Mouse (Mus musculus) heart, postnatal 0 days (tissue): ENCODE results near the gene Gm20431. TPM values are rescaled to one million over a fixed set of nuclear protein-coding genes. Genes with fewer than 3 reads are reported as not detected.

ENCODE experiments used
- ATAC-seq: fragments of 200-750 bp; cut with Nextera tagmentation; 2 replicates; pipeline ENCODE4 v1.8.0; 2017; ENCODE audit warnings: low read depth, moderate number of reproducible peaks, moderate library complexity; ENCODE audit not compliant: insufficient read depth
- DNase-seq: peaks from one replicate; pipeline ENCODE4 v3.0.0-alpha.2; 2016; ENCODE audit warnings: low spot score
- H3K27ac ChIP-seq: fragments of 300-500 bp; sonication (generic); 2 replicates; pipeline ENCODE4 v1.5.1; 2014; ENCODE audit warnings: low read depth, mild to moderate bottlenecking
- H3K27me3 ChIP-seq: fragments of 300-500 bp; sonication (generic); 2 replicates; pipeline ENCODE4 v1.6.1; 2014; ENCODE audit warnings: low read length, mixed read lengths; ENCODE audit not compliant: control insufficient read depth, insufficient read depth
- H3K36me3 ChIP-seq: fragments of 300-500 bp; sonication (generic); replicated peaks from 2 replicates; pipeline ENCODE4 v1.6.1; 2014; ENCODE audit warnings: low read length, mixed read lengths; ENCODE audit not compliant: control insufficient read depth, insufficient read depth
- H3K4me1 ChIP-seq: fragments of 300-500 bp; sonication (generic); 2 replicates; pipeline ENCODE4 v1.6.1; 2014; ENCODE audit warnings: antibody characterized with exemption; ENCODE audit not compliant: control insufficient read depth, insufficient read depth
- H3K4me2 ChIP-seq: fragments of 300-500 bp; sonication (generic); 2 replicates; pipeline ENCODE4 v1.6.1; 2014; ENCODE audit warnings: low read depth, mild to moderate bottlenecking, low read length, moderate library complexity
- H3K4me3 ChIP-seq: fragments of 300-500 bp; sonication (generic); 2 replicates; pipeline ENCODE4 v1.5.1; 2014; ENCODE audit warnings: low read depth, low read length
- H3K9ac ChIP-seq: fragments of 300-500 bp; sonication (generic); replicated peaks from 2 replicates; pipeline ENCODE4 v1.6.1; 2014; ENCODE audit warnings: low read depth, low read length, mixed read lengths
- H3K9me3 ChIP-seq: fragments of 300-500 bp; sonication (generic); replicated peaks from 2 replicates; pipeline ENCODE4 v1.6.1; 2016; ENCODE audit warnings: low read length; ENCODE audit not compliant: control insufficient read depth
- CTCF ChIP-seq: IDR thresholded peaks from 2 replicates; pipeline ENCODE4 v1.5.1; 2016; ENCODE audit warnings: antibody characterized with exemption, control low read depth, low read depth
- EP300 ChIP-seq: IDR thresholded peaks from 2 replicates; pipeline ENCODE4 v1.6.1; 2016; ENCODE audit warnings: antibody characterized with exemption, low read depth
- WGBS: fragments of 180-500 bp; shearing (Covaris S2); extraction: QIAGEN DNeasy Blood & Tissue Kit; methylation state at CpG from one replicate; pipeline ENCODE4 v1.1.7; 2014; 5-methylcytosine and 5-hydroxymethylcytosine counted together
- polyA plus RNA-seq: library from polyadenylated mRNA; unstranded; fragments of >200 nt; fragmentation: Nextera tagmentation; extraction: Ambion mirVana; gene quantifications from 2 replicates; pipeline ENCODE4 v1.2.1, GENCODE M21; 2015
- total RNA-seq: library from RNA; depleted of rRNA; stranded (reverse); fragments of >200 nt; gene quantifications from 2 replicates; pipeline ENCODE4 v1.2.3, GENCODE M21; 2014; ENCODE audit warnings: low replicate concordance

Gm20431 gene
- total and polyA plus RNA-seq, 2 experiments from 2014 or later, result 5.1 to 5.8 TPM

- 54% methylated on average over 9 of the region's 9 CpGs for WGBS
- peaks cover 5% of the 10 kb centered on the region; the same call in 1 of the 2 replicates for H3K4me1 ChIP-seq
- H3K4me3 ChIP-seq, result no peak overlapping the region
- no peak overlapping the region for H3K9ac ChIP-seq
- no peak overlapping the region for H3K27ac ChIP-seq
- H3K36me3 ChIP-seq, result no peaks in the 10 kb centered on the region
- no peak for TF ChIP-seq EP300
- TF ChIP-seq CTCF, result no peak
- no peaks in the 10 kb centered on the region for H3K9me3 ChIP-seq
- H3K27me3 ChIP-seq, result no peaks in the 10 kb centered on the region
- DNase-seq (no peak), ATAC-seq (peak; percentile 24; the same call in 1 of the 2 replicates)
- no peak overlapping the region for H3K4me2 ChIP-seq
Observed at GRCm38 (mm10) chr2:167574814-167575213, 86.5 kb downstream of the Gm20431 start.

GRCm38 (mm10) chr2:167571442-167572220 is 89.7 kb downstream of the Gm20431 start:
- H3K9ac ChIP-seq, result no peak overlapping the region
- no peak for TF ChIP-seq CTCF
- no peak for TF ChIP-seq EP300
- H3K4me2 ChIP-seq, result no peak overlapping the region
- no peak overlapping the region for H3K27ac ChIP-seq
- peaks cover 7% of the 10 kb centered on the region; the same call in 1 of the 2 replicates for H3K4me1 ChIP-seq
- no peak for ATAC-seq
- no peak overlapping the region for H3K4me3 ChIP-seq
- 79% methylated on average over 18 of the region's 18 CpGs for WGBS
- H3K27me3 ChIP-seq, result no peaks in the 10 kb centered on the region
- H3K36me3 ChIP-seq, result no peaks in the 10 kb centered on the region
- DNase-seq, result no peak
- H3K9me3 ChIP-seq, result no peaks in the 10 kb centered on the region

- WGBS, result 79% methylated on average over 6 of the region's 6 CpGs
- TF ChIP-seq EP300 (no peak), CTCF (no peak)
- H3K27me3 ChIP-seq, result no peaks in the 10 kb centered on the region
- H3K4me1 ChIP-seq, result peaks cover 7% of the 10 kb centered on the region; the same call in 1 of the 2 replicates
- ATAC-seq (no peak), DNase-seq (no peak)
- no peaks in the 10 kb centered on the region for H3K36me3 ChIP-seq
- H3K4me2 ChIP-seq, result no peak overlapping the region
- peak overlapping the region; percentile 56 for H3K27ac ChIP-seq
- H3K9ac ChIP-seq, result no peak overlapping the region
- H3K9me3 ChIP-seq, result no peaks in the 10 kb centered on the region
- H3K4me3 ChIP-seq, result no peak overlapping the region
Observed at GRCm38 (mm10) chr2:167570815-167571214, 90.5 kb downstream of the Gm20431 start.

GRCm38 (mm10) chr2:167569934-167570651 is 91.2 kb downstream of the Gm20431 start:
- Histone ChIP-seq H3K27me3 (no peaks in the 10 kb centered on the region), H3K4me2 (no peak overlapping the region), H3K9me3 (no peaks in the 10 kb centered on the region), H3K36me3 (no peaks in the 10 kb centered on the region), H3K4me3 (no peak overlapping the region), H3K4me1 (peaks cover 7% of the 10 kb centered on the region; the same call in 1 of the 2 replicates), H3K9ac (no peak overlapping the region), H3K27ac (peak overlapping the region; percentile 56)
- DNase-seq, result peak; percentile 50
- ATAC-seq, result peak; percentile 54
- TF ChIP-seq CTCF, result 0 out of 2 replicates have a peak, but pooled peaks have one; percentile 9
- TF ChIP-seq EP300, result no peak
- WGBS, result 32% methylated on average over 13 of the region's 13 CpGs

- TF ChIP-seq EP300 (no peak), CTCF (no peak)
- Histone ChIP-seq H3K4me3 (no peak overlapping the region), H3K4me2 (no peak overlapping the region), H3K9me3 (no peaks in the 10 kb centered on the region), H3K36me3 (no peaks in the 10 kb centered on the region), H3K27me3 (no peaks in the 10 kb centered on the region), H3K4me1 (peaks cover 7% of the 10 kb centered on the region; the same call in 1 of the 2 replicates), H3K9ac (no peak overlapping the region), H3K27ac (no peak overlapping the region)
- DNase-seq, result no peak
- no peak for ATAC-seq
- WGBS, result 70% methylated on average over 9 of the region's 9 CpGs
Observed at GRCm38 (mm10) chr2:167568112-167568511, 93.2 kb downstream of the Gm20431 start.
